Mouse (Mus musculus): ENCODE measurements around the gene Speg. TPM values are rescaled to one million over a fixed set of nuclear protein-coding genes. Genes with fewer than 3 reads are reported as not detected.

Speg gene
- total RNA-seq, 2 experiments from 2014 or later: 184 TPM

GRCm38 (mm10) chr1:75363868-75364267 lies 11.2 kb upstream of the Speg start:
- DNase-seq (ENCODE audit: low spot score in 2 of 2): no peak

GRCm38 (mm10) chr1:75365510-75366137 lies 9.5 kb upstream of the Speg start:
- no peak for DNase-seq (ENCODE audit: low spot score in 2 of 2)

GRCm38 (mm10) chr1:75369360-75369983 lies 5.6 kb upstream of the Speg start:
- no peak for DNase-seq (ENCODE audit: low spot score in 2 of 2)

GRCm38 (mm10) chr1:75369984-75370660 lies 5.0 kb upstream of the Speg start:
- DNase-seq (ENCODE audit: low spot score in 2 of 2): no peak

GRCm38 (mm10) chr1:75371317-75372095 lies 3.6 kb upstream of the Speg start:
- DNase-seq (ENCODE audit: low spot score in 2 of 2): no peak

- no peak for DNase-seq (ENCODE audit: low spot score in 2 of 2)
These were observed 2.6 kb upstream of the Speg start for GRCm38 (mm10) chr1:75372450-75372849.

GRCm38 (mm10) chr1:75373276-75373675 lies 1.8 kb upstream of the Speg start:
- no peak for DNase-seq (ENCODE audit: low spot score in 2 of 2)

- DNase-seq (ENCODE audit: low spot score in 2 of 2): no peak
These were observed 4.1 kb downstream of the Speg start for GRCm38 (mm10) chr1:75379196-75379595.

GRCm38 (mm10) chr1:75379931-75380330 lies 4.8 kb downstream of the Speg start:
- no peak for DNase-seq (ENCODE audit: low spot score in 2 of 2)

GRCm38 (mm10) chr1:75380951-75381350 lies 5.9 kb downstream of the Speg start:
- no peak for DNase-seq (ENCODE audit: low spot score in 2 of 2)

- DNase-seq (ENCODE audit: low spot score in 2 of 2): no peak
These were observed 6.6 kb downstream of the Speg start for GRCm38 (mm10) chr1:75381482-75382355.

- no peak for DNase-seq (ENCODE audit: low spot score in 2 of 2)
These were observed 7.4 kb downstream of the Speg start for GRCm38 (mm10) chr1:75382356-75383071.

GRCm38 (mm10) chr1:75384470-75385141 lies 9.5 kb downstream of the Speg start:
- no peak for DNase-seq (ENCODE audit: low spot score in 2 of 2)

- DNase-seq (ENCODE audit: low spot score in 2 of 2): no peak
These were observed 10.1 kb downstream of the Speg start for GRCm38 (mm10) chr1:75385142-75385730.

- no peak for DNase-seq (ENCODE audit: low spot score in 2 of 2)
These were observed 11.1 kb downstream of the Speg start for GRCm38 (mm10) chr1:75386149-75386548.

GRCm38 (mm10) chr1:75387469-75387928 lies 12.4 kb downstream of the Speg start:
- no peak for DNase-seq (ENCODE audit: low spot score in 2 of 2)

GRCm38 (mm10) chr1:75387929-75388897 lies 13.1 kb downstream of the Speg start:
- DNase-seq (ENCODE audit: low spot score in 2 of 2): no peak
